ENCODE assay signal across 12 mouse cellular contexts in genomic region chr10:68171974-68172373, GRCm38 (mm10).
DNase-seq lines count a peak whose midpoint lies in the region; ATAC-seq and TF ChIP-seq lines count a peak whose summit lies in the region.
"Had no signal": no experiment of that assay in that cellular context is flagged by ENCODE, and none has a peak within 500 bp of the region (broad histone marks: within the 10 kb centered on the region; RNA-seq: fewer than 3 reads in every experiment).

No protein-coding gene starts in this region.

- H3K9ac ChIP-seq in liver, embryonic 14.5 days (replicated peaks) = no peak overlapping the region
- no peak overlapping the region for H3K9ac ChIP-seq in liver, embryonic 12.5 days
- H3K9ac ChIP-seq in ES-E14 (ENCODE audit: insufficient read depth, low read depth, low read length, poor library complexity, severe bottlenecking) = no peak overlapping the region
- H3K9ac ChIP-seq: limb, embryonic 13.5 days had no signal

- TF ChIP-seq POLR2A in cerebellum, adult 2 months (IDR thresholded peaks at IDR 0.05; ENCODE audit: borderline replicate concordance, insufficient read depth, low read length) = no peak

- no peak overlapping the region for H3K4me2 ChIP-seq in liver, embryonic 14.5 days (ENCODE audit: low read depth)
- H3K4me2 ChIP-seq in liver, embryonic 12.5 days = no peak overlapping the region
- H3K4me2 ChIP-seq: limb, embryonic 13.5 days had no signal

- H3K27me3 ChIP-seq in cerebellum, adult 2 months (ENCODE audit: control insufficient read depth, insufficient read depth, low read length) = no peaks in the 10 kb centered on the region
- no peaks in the 10 kb centered on the region for H3K27me3 ChIP-seq in liver, embryonic 14.5 days (ENCODE audit: control insufficient read depth, insufficient read depth, low read length)
- H3K27me3 ChIP-seq in liver, embryonic 12.5 days (replicated peaks) = no peaks in the 10 kb centered on the region
- H3K27me3 ChIP-seq in splenic B cell, adult 2 months (ENCODE audit: control insufficient read depth, insufficient read depth, low read length, poor library complexity, severe bottlenecking) = no peaks in the 10 kb centered on the region
- H3K27me3 ChIP-seq: limb, embryonic 13.5 days had no signal

- peaks cover 2% of the 10 kb centered on the region; the same call in 1 of the 2 replicates for H3K4me1 ChIP-seq in cerebellum, adult 2 months (ENCODE audit: control insufficient read depth, insufficient read depth, low read length)
- peaks cover 3 to 7% of the 10 kb centered on the region in 2 experiments; a peak in 1 of 4 replicates for H3K4me1 ChIP-seq in liver, embryonic 14.5 days (replicated peaks; ENCODE audit: control insufficient read depth in 2 of 2, insufficient read depth in 2 of 2, low read length in 1 of 2)
- peaks cover 6% of the 10 kb centered on the region; the same call in 1 of the 2 replicates for H3K4me1 ChIP-seq in liver, embryonic 12.5 days
- H3K4me1 ChIP-seq in ES-E14 (ENCODE audit: control insufficient read depth in 2 of 2, insufficient read depth in 2 of 2, low read length in 2 of 2, poor library complexity in 1 of 2) = no peaks in the 10 kb centered on the region

- no peak for DNase-seq in cerebellum, adult 2 months
- no peak for DNase-seq in cerebellum, adult 11-12 months
- no peak for DNase-seq in liver, embryonic 14.5 days (ENCODE audit: low read depth in 3 of 3, low spot score in 3 of 3)
- peak; percentile 68 for DNase-seq in ES-E14 (ENCODE audit: low read depth, low spot score)
- DNase-seq in splenic B cell, adult 2 months (ENCODE audit: low read depth, low spot score) = peak; percentile 30
- DNase-seq in retina, embryonic 14.5 days (ENCODE audit: low spot score) = no peak
- no peak for DNase-seq in right cerebral cortex, postnatal 14 days
- DNase-seq: layer of hippocampus, adult 9-11 months had no signal

- no peak overlapping the region for H3K27ac ChIP-seq in cerebellum, adult 2 months (ENCODE audit: insufficient read depth, low read length)
- no peak overlapping the region for H3K27ac ChIP-seq in liver, embryonic 14.5 days
- no peak overlapping the region for H3K27ac ChIP-seq in liver, embryonic 12.5 days
- no peak overlapping the region for H3K27ac ChIP-seq in ES-E14 (ENCODE audit: insufficient read depth, low read depth, low read length, poor library complexity, severe bottlenecking)
- H3K27ac ChIP-seq: limb, embryonic 13.5 days; macrophage had no signal

- no peaks in the 10 kb centered on the region for H3K36me3 ChIP-seq in liver, embryonic 14.5 days (replicated peaks; ENCODE audit: control insufficient read depth, insufficient read depth, low read depth)
- H3K36me3 ChIP-seq in liver, embryonic 12.5 days = no peaks in the 10 kb centered on the region
- no peaks in the 10 kb centered on the region for H3K36me3 ChIP-seq in ES-E14 (ENCODE audit: control insufficient read depth, insufficient read depth, low read length, poor library complexity, severe bottlenecking)
- H3K36me3 ChIP-seq in splenic B cell, adult 2 months (ENCODE audit: control insufficient read depth, insufficient read depth, low read length, poor library complexity, severe bottlenecking) = no peaks in the 10 kb centered on the region

- TF ChIP-seq CTCF in cerebellum, adult 2 months (IDR thresholded peaks at IDR 0.05; ENCODE audit: borderline replicate concordance, insufficient read depth, low read depth, low read length) = 0 out of 2 replicates have a peak, but pooled peaks have one; percentile 12
- TF ChIP-seq CTCF in liver, embryonic 14.5 days (IDR thresholded peaks at IDR 0.05; ENCODE audit: low read depth) = peak; percentile 41

- in situ Hi-C loops in ES-E14 (cut with MboI; ENCODE audit: low sequenced_read_pairs in 2 of 2, unreplicated experiment in 2 of 2) = loop anchor here in 1 of 2 experiments (10.0 kb wide), 1 partner anchor 113 kb away; no protein-coding TSS in a partner anchor

- no peak overlapping the region for H3K4me3 ChIP-seq in cerebellum, adult 2 months (replicated peaks; ENCODE audit: insufficient read depth, low read depth, low read length)
- H3K4me3 ChIP-seq in liver, embryonic 14.5 days (ENCODE audit: insufficient read depth in 1 of 2, low read depth in 2 of 2, low read length in 2 of 2) = no peak overlapping the region
- no peak overlapping the region for H3K4me3 ChIP-seq in liver, embryonic 12.5 days
- H3K4me3 ChIP-seq in ES-E14 (ENCODE audit: insufficient read depth in 1 of 2, low read depth in 1 of 2, low read length in 2 of 2, poor library complexity in 1 of 2, severe bottlenecking in 1 of 2) = no peak overlapping the region
- H3K4me3 ChIP-seq: limb, embryonic 13.5 days; myocyte had no signal

- no peak for TF ChIP-seq EP300 in liver, embryonic 14.5 days (IDR thresholded peaks at IDR 0.05; ENCODE audit: low read depth)

- no peaks in the 10 kb centered on the region for H3K9me3 ChIP-seq in liver, embryonic 14.5 days (ENCODE audit: control insufficient read depth, low read length)
- no peaks in the 10 kb centered on the region for H3K9me3 ChIP-seq in liver, embryonic 12.5 days (replicated peaks)
- H3K9me3 ChIP-seq in ES-E14 (ENCODE audit: control insufficient read depth, insufficient read depth, low read depth, low read length) = no peaks in the 10 kb centered on the region
- H3K9me3 ChIP-seq: limb, embryonic 13.5 days had no signal

- no peak for ATAC-seq in liver, embryonic 14.5 days (ENCODE audit: insufficient read depth)
- no peak for ATAC-seq in liver, embryonic 12.5 days

- 67% methylated on average over 9 of the region's 9 CpGs for WGBS in cerebellum, adult 2 months
- 54% methylated on average over 9 of the region's 9 CpGs for WGBS in liver, embryonic 14.5 days (ENCODE audit: insufficient replicate concordance)
- 50% methylated on average over 9 of the region's 9 CpGs for WGBS in liver, embryonic 12.5 days (ENCODE audit: insufficient replicate concordance)

TF ChIP-seq in ES-E14, 5 proteins besides CTCF, POLR2A, EP300 and RAD21:
- TF ChIP-seq ZC3H11A (IDR thresholded peaks at IDR 0.05; ENCODE audit: borderline replicate concordance, low read depth, low read length) = no peak
- TF ChIP-seq HCFC1 (IDR thresholded peaks at IDR 0.05; ENCODE audit: borderline replicate concordance, insufficient read depth, low read length) = no peak
- TF ChIP-seq CHD2 (IDR thresholded peaks at IDR 0.05; ENCODE audit: low read depth, low read length) = no peak
- no peak for TF ChIP-seq ZNF384 (IDR thresholded peaks at IDR 0.05; ENCODE audit: low read depth, low read length)
- TF ChIP-seq MAFK (IDR thresholded peaks at IDR 0.05; ENCODE audit: insufficient read depth, low read depth, low read length) = no peak
TF ChIP-seq in ES-E14: peak in this region for 0.

Comparison
In these comparisons a context has a peak if more than half of its experiments do, and no peak if none do; other contexts are left out.
1. DNase-seq: peak in ES-E14 (single experiment) and splenic B cell, adult 2 months (single experiment); none in cerebellum, adult 2 months (0 of 2), cerebellum, adult 11-12 months (single experiment), liver, embryonic 14.5 days (0 of 3), retina, embryonic 14.5 days (single experiment) and right cerebral cortex, postnatal 14 days (single experiment).